Mouse (Mus musculus): ENCODE data around the gene Bsx. TPM values are rescaled to one million over a fixed set of nuclear protein-coding genes. Genes with fewer than 3 reads are reported as not detected.

Gene Bsx
- polyA plus RNA-seq, 1 experiment from 2014 or later: not detected

DNA sequence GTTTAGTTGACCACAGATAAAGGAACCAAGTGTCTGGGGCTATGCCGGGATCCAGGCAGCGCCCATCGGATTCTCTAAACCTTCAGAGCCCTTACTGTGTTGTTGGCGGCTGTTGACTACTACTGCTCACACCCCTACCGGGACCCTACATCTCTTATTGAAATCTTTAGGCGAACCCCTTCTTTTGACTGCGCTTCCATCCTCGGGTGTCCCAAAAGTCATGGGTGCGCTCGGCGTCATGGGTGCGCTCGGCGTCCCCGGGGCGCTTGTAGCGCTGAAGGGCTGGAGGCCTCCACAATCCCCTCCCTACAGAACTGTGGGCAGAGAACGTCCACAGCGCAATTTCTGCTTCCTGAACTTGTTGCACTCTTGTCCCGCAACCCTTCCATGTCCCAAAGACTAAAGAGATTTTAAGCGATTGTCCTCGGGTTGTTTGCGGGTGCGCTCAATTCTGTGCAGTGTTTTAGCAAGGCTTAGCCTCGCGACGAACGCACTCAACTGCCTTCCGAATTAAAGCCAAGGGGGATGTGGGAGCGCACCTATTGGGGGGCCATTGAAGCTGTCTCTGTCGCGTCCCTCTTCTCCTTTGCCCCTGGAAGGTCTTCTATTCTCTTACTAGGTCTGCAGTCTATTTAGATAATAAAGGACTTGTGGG is 4.5 kb downstream of the Bsx start:
- peaks cover 66% of the 10 kb centered on the region for H3K27me3 ChIP-seq (replicated peaks; ENCODE audit: control insufficient read depth, insufficient read depth, low read length)
- no peaks in the 10 kb centered on the region for H3K9me3 ChIP-seq (ENCODE audit: control insufficient read depth, low read length)
- WGBS: 1% methylated on average over 32 of the region's 32 CpGs
- no peak overlapping the region for H3K27ac ChIP-seq (ENCODE audit: low read length)
- H3K9ac ChIP-seq (ENCODE audit: low read depth, low read length): no peak overlapping the region
- peaks cover 5% of the 10 kb centered on the region for H3K4me1 ChIP-seq (ENCODE audit: control insufficient read depth, insufficient read depth, low read length)
- no peak overlapping the region for H3K4me3 ChIP-seq (ENCODE audit: low read length)
- ATAC-seq: no peak
- no peak overlapping the region for H3K4me2 ChIP-seq (ENCODE audit: low read depth, low read length)
- no peaks in the 10 kb centered on the region for H3K36me3 ChIP-seq (ENCODE audit: control insufficient read depth, insufficient read depth, low read length)

DNA sequence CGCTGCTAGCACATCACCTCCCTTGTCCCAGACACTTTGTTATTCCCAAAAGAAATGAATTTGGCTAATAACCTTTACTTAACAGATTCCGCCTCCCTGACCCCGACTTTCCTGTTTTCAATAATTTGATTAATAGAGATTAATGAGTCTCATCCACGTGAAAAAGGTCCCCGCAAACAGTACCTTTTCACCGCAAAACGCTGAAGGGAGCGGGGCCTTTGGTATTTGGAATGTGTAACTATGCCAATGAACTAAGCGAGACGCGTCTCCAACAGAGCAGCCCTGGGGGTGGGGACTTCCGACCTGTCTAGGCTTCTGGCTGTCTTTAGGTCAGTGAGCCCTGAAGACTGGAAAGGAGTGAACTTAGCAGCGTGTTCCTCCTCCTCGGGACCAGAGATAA is 5.1 kb downstream of the Bsx start:
- H3K4me2 ChIP-seq (ENCODE audit: low read depth, low read length): no peak overlapping the region
- no peak overlapping the region for H3K27ac ChIP-seq (ENCODE audit: low read length)
- 2% methylated on average over 14 of the region's 14 CpGs for WGBS
- H3K4me1 ChIP-seq (ENCODE audit: control insufficient read depth, insufficient read depth, low read length): peaks cover 5% of the 10 kb centered on the region
- no peak overlapping the region for H3K4me3 ChIP-seq (ENCODE audit: low read length)
- H3K36me3 ChIP-seq (ENCODE audit: control insufficient read depth, insufficient read depth, low read length): no peaks in the 10 kb centered on the region
- peaks cover 60% of the 10 kb centered on the region for H3K27me3 ChIP-seq (replicated peaks; ENCODE audit: control insufficient read depth, insufficient read depth, low read length)
- no peak overlapping the region for H3K9ac ChIP-seq (ENCODE audit: low read depth, low read length)
- no peak for ATAC-seq
- H3K9me3 ChIP-seq (ENCODE audit: control insufficient read depth, low read length): no peaks in the 10 kb centered on the region

DNA sequence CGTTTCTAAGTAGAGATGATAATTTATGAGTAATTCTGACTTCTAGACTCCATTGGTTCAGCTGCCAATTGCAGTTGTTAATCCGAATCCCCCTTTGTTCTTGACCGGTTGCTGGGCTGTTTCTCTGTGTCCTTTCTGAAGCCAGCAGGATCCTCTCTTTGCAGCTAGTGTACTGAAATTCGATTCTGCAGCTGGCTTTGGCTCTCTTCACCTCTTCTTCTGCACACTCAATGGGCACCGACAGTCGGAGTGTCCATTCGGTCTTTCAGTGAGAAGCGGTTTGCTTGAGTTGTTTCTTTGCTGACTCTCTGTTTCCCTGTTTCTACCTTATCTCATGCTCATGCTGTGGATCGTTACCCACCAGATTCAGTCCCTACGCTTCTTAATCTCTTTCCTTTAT is 11.7 kb downstream of the Bsx start:
- peaks cover 8% of the 10 kb centered on the region for H3K27me3 ChIP-seq (replicated peaks; ENCODE audit: control insufficient read depth, insufficient read depth, low read length)
- WGBS: 52% methylated on average over 10 of the region's 10 CpGs

DNA sequence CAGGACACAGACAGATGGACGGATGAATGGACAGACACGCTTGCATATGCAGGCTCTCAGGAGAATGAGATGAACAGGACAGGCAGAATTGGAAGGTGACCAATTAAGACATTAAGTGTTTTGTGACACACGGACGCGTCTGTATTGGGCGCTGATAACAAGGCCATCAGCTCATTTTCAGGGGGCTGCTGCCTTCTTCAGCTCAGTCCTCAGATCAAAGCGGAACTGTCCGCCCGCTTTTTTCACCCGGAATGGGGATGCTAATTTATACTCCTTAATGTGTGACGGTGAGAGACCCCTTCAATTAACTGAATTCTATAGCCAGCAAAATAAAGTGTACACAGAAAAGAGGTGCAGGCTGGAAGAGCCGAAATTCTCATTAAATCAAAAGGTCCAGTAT is 15.5 kb downstream of the Bsx start:
- Histone ChIP-seq H3K4me1 (ENCODE audit: control insufficient read depth, insufficient read depth, low read length) (no peaks in the 10 kb centered on the region), H3K9me3 (ENCODE audit: control insufficient read depth, low read length) (no peaks in the 10 kb centered on the region), H3K4me2 (ENCODE audit: low read depth, low read length) (no peak overlapping the region), H3K9ac (ENCODE audit: low read depth, low read length) (no peak overlapping the region), H3K27ac (ENCODE audit: low read length) (no peak overlapping the region), H3K4me3 (ENCODE audit: low read length) (no peak overlapping the region), H3K36me3 (ENCODE audit: control insufficient read depth, insufficient read depth, low read length) (no peaks in the 10 kb centered on the region), H3K27me3 (replicated peaks; ENCODE audit: control insufficient read depth, insufficient read depth, low read length) (no peaks in the 10 kb centered on the region; the same call in 1 of the 2 replicates)
- ATAC-seq: no peak
- 53% methylated on average over 12 of the region's 12 CpGs for WGBS

More for the DNA sequence above, 11.7 kb downstream of the Bsx start:
- no peak for ATAC-seq
- Histone ChIP-seq H3K36me3 (ENCODE audit: control insufficient read depth, insufficient read depth, low read length) (no peaks in the 10 kb centered on the region), H3K9ac (ENCODE audit: low read depth, low read length) (no peak overlapping the region), H3K4me2 (ENCODE audit: low read depth, low read length) (no peak overlapping the region), H3K27ac (ENCODE audit: low read length) (no peak overlapping the region), H3K9me3 (ENCODE audit: control insufficient read depth, low read length) (no peaks in the 10 kb centered on the region), H3K4me3 (ENCODE audit: low read length) (no peak overlapping the region), H3K4me1 (ENCODE audit: control insufficient read depth, insufficient read depth, low read length) (no peaks in the 10 kb centered on the region)

DNA sequence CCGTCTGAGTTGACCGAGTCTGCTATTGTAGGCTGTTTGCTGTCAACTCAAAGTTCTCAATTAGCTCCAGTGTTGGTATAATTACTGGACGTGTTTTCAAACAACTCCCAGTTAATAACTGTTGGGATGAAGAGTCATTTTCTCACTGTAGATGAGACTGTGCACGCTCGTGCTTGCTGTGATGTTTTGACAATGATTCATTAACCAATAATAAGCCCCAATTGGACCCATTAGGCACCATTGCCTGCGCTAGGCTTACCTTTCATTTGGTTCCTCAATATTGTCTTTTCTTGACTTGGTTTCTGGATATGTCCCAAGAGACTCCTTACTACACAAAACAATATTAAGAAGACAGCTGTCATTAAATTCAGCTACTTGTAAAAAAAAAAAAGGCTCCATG is 18.5 kb downstream of the Bsx start:
- Histone ChIP-seq H3K4me2 (ENCODE audit: low read depth, low read length) (no peak overlapping the region), H3K27ac (ENCODE audit: low read length) (no peak overlapping the region)
- WGBS: 75% methylated on average over 6 of the region's 6 CpGs

DNA sequence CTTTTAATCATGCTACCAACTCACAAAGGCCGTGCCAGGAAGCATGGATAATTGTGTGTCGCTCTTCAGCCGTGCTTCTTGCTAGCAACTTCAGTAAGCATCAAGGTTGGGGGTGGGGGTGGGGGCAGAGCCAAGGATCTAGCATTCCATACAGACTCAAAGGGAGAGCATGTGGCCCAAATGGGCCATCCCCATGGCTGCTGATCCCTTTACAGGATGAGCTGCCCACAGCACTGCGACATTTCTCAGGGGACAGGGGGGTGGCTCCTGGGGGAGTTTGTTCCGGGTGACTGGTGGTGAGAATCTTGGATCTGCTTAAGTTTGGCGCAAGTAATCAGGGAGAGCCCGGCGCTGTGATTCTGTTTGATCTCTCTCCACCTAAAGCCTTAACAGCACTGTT is 33.5 kb downstream of the Bsx start:
- Histone ChIP-seq H3K36me3 (ENCODE audit: control insufficient read depth, insufficient read depth, low read length) (no peaks in the 10 kb centered on the region), H3K27me3 (replicated peaks; ENCODE audit: control insufficient read depth, insufficient read depth, low read length) (no peaks in the 10 kb centered on the region), H3K4me2 (ENCODE audit: low read depth, low read length) (no peak overlapping the region), H3K9ac (ENCODE audit: low read depth, low read length) (no peak overlapping the region), H3K4me1 (ENCODE audit: control insufficient read depth, insufficient read depth, low read length) (no peaks in the 10 kb centered on the region), H3K9me3 (ENCODE audit: control insufficient read depth, low read length) (no peaks in the 10 kb centered on the region), H3K27ac (ENCODE audit: low read length) (no peak overlapping the region), H3K4me3 (ENCODE audit: low read length) (no peak overlapping the region)
- whole genome bisulfite sequencing: 50% methylated on average over 8 of the region's 8 CpGs
- no peak for ATAC-seq

More for the DNA sequence above, 18.5 kb downstream of the Bsx start:
- no peaks in the 10 kb centered on the region for H3K36me3 ChIP-seq (ENCODE audit: control insufficient read depth, insufficient read depth, low read length)
- no peaks in the 10 kb centered on the region for H3K9me3 ChIP-seq (ENCODE audit: control insufficient read depth, low read length)
- ATAC-seq: no peak
- H3K4me3 ChIP-seq (ENCODE audit: low read length): no peak overlapping the region
- no peak overlapping the region for H3K9ac ChIP-seq (ENCODE audit: low read depth, low read length)
- no peaks in the 10 kb centered on the region for H3K27me3 ChIP-seq (replicated peaks; ENCODE audit: control insufficient read depth, insufficient read depth, low read length)
- H3K4me1 ChIP-seq (ENCODE audit: control insufficient read depth, insufficient read depth, low read length): no peaks in the 10 kb centered on the region

DNA sequence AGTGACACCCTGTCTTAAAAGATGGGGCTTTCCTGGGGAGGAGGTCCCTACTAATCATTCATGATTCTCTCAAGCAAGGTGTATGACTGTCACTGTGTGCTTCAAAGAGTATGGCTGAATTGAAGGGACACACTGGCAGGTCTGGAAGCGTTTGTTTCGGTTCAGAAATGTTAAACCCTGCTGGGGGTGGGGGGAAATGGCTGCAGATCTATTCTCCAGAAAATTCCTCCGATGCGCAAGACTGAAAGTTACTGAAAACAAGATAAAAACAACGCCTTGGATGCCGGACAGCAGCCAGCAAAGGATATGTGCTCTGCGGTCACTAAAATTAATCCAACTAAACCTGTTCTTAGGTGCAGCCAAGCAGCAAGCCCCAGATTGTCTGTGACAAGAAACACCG is 34.5 kb downstream of the Bsx start:
- no peak overlapping the region for H3K9ac ChIP-seq (ENCODE audit: low read depth, low read length)
- no peaks in the 10 kb centered on the region for H3K4me1 ChIP-seq (ENCODE audit: control insufficient read depth, insufficient read depth, low read length)
- H3K27me3 ChIP-seq (replicated peaks; ENCODE audit: control insufficient read depth, insufficient read depth, low read length): no peaks in the 10 kb centered on the region
- 79% methylated on average over 8 of the region's 8 CpGs for WGBS
- no peak overlapping the region for H3K4me2 ChIP-seq (ENCODE audit: low read depth, low read length)
- no peak overlapping the region for H3K4me3 ChIP-seq (ENCODE audit: low read length)
- no peak for ATAC-seq
- H3K27ac ChIP-seq (ENCODE audit: low read length): no peak overlapping the region
- H3K9me3 ChIP-seq (ENCODE audit: control insufficient read depth, low read length): no peaks in the 10 kb centered on the region
- no peaks in the 10 kb centered on the region for H3K36me3 ChIP-seq (ENCODE audit: control insufficient read depth, insufficient read depth, low read length)

DNA sequence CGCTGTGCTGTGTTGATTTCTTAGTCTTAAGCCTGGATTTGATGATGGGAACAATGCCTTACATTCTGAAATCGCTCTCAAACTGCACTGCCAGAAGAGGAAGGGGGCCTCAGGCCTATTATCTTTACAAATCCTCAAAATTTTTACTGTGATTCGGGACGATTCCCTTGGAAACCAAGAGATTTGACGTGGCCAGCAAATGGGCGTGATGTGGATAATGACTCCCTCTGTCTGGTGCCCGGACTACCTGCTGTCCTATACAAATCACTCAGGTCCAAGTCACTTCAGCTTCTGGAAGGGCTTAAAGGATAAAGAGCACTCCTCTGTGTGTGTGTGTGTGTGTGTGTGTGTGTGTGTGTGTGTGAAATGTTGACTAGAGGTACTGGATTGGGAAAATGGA is 35.0 kb downstream of the Bsx start:
- Histone ChIP-seq H3K9me3 (ENCODE audit: control insufficient read depth, low read length) (no peaks in the 10 kb centered on the region), H3K4me2 (ENCODE audit: low read depth, low read length) (no peak overlapping the region), H3K4me3 (ENCODE audit: low read length) (no peak overlapping the region), H3K4me1 (ENCODE audit: control insufficient read depth, insufficient read depth, low read length) (no peaks in the 10 kb centered on the region), H3K36me3 (ENCODE audit: control insufficient read depth, insufficient read depth, low read length) (no peaks in the 10 kb centered on the region), H3K27ac (ENCODE audit: low read length) (no peak overlapping the region), H3K9ac (ENCODE audit: low read depth, low read length) (no peak overlapping the region), H3K27me3 (replicated peaks; ENCODE audit: control insufficient read depth, insufficient read depth, low read length) (no peaks in the 10 kb centered on the region)
- ATAC-seq: no peak
- WGBS: 77% methylated on average over 7 of the region's 7 CpGs

DNA sequence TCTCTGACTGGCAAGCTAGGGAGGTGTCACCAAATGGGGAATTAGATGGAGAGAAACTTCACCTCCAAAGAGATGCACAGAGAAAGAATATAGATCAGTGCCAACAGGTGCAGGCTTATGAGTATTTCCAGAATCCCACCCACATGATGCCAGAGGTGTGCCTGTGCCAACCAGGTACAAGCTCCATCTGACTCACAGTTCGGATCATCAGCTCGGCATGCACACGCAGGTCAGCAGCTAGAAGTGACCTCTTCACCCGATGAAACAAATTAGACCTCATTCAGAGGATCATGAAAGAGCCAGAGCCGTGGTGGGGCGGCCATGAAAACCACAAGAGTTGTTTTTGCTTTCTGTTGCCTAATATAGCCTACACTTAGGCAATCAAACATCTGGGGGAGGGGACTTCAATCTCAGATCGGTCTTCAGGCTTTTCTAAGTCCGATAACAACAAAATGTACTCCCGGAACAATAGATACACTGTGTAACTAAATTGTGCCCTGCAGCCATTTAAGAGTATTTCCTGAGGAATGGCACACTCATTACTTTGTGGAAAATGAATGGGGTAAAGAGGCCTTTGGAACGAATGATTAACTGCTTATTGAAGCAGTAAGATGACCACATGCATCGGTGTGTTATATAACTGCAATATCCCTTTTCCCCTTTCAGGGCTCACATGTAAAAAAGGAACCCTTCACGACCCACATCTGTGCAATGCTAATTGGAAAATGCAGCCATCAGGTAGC is 44.1 kb downstream of the Bsx start:
- Histone ChIP-seq H3K4me1 (ENCODE audit: control insufficient read depth, insufficient read depth, low read length) (no peaks in the 10 kb centered on the region), H3K36me3 (ENCODE audit: control insufficient read depth, insufficient read depth, low read length) (no peaks in the 10 kb centered on the region), H3K9me3 (ENCODE audit: control insufficient read depth, low read length) (no peaks in the 10 kb centered on the region), H3K4me3 (ENCODE audit: low read length) (no peak overlapping the region), H3K27ac (ENCODE audit: low read length) (no peak overlapping the region), H3K27me3 (replicated peaks; ENCODE audit: control insufficient read depth, insufficient read depth, low read length) (no peaks in the 10 kb centered on the region), H3K9ac (ENCODE audit: low read depth, low read length) (no peak overlapping the region), H3K4me2 (ENCODE audit: low read depth, low read length) (no peak overlapping the region)
- WGBS: 71% methylated on average over 12 of the region's 12 CpGs
- ATAC-seq: no peak
